Mouse (Mus musculus) left cerebral cortex, postnatal 25 days (tissue): ENCODE measurements around the gene Gm28308. TPM values are rescaled to one million over a fixed set of nuclear protein-coding genes. Genes with fewer than 3 reads are reported as not detected.

Source experiments
- DNase-seq, 2 experiments: peaks; one replicate each; pipeline ENCODE4 v3.0.0; 2022; ENCODE audit warnings: low spot score in 2 of 2, mixed read lengths in 1 of 2
- intact Hi-C: fragments of 180-260 bp; cut with DNase I; formaldehyde crosslinking; loops from one replicate; pipeline ENCODE4 v1.15.1; 2025
- total RNA-seq, 2 experiments: library from RNA; stranded (reverse); gene quantifications; 2 replicates each; pipeline ENCODE4 v1.2.3; 2021

Gene Gm28308
- total RNA-seq, 2 experiments from 2014 or later: not detected

- no peak for DNase-seq
- intact Hi-C loops: no loop called here
Measured at GRCm38 (mm10) chr6:52234428-52235140, 21.4 kb upstream of the Gm28308 start.

DNA sequence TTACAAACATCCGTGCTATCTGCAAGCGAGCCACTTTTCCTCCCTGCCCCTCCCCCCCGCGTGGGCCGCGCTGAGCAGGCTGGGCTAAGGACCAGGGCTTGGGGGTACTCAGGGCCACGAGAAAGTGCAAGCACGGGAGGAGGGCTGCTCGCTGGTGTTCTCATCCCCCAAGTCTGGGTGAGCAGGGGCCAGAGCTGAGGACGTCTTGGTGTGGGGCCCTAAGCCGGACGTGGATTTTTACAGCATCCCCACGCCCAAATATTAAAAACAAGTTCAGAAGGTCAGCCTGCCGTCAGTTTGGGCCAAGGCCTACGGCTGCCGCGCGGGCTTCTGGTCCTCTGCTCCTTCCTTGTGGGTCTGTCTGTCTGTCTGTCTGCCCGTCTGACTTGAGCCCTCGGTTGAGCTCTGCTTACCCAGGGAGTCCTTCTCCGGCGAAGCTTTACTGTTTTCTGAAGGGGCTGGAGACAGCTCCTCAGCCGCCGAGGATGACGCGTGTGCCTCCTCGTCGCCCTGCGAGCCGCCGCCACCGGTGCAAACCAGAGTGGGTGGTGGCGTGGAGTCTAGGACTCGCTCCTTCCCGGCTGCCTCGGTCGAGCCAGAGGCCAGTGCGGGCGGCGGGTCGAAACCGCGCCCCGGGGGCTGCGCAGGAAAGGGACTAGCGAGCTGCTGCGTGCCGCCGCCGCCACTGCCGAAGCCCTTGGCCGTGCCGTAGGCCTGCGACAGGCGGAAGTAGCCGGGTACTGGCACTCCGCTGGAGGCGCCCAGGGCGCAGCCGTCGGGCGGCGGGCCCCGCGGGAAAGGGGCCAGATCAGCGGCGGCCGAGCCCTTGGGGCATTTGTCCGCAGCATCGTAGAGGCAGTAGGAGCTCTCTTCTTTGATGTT is 20.6 kb upstream of the Gm28308 start:
- intact Hi-C loops: no loop called here
- no peak for DNase-seq

DNA sequence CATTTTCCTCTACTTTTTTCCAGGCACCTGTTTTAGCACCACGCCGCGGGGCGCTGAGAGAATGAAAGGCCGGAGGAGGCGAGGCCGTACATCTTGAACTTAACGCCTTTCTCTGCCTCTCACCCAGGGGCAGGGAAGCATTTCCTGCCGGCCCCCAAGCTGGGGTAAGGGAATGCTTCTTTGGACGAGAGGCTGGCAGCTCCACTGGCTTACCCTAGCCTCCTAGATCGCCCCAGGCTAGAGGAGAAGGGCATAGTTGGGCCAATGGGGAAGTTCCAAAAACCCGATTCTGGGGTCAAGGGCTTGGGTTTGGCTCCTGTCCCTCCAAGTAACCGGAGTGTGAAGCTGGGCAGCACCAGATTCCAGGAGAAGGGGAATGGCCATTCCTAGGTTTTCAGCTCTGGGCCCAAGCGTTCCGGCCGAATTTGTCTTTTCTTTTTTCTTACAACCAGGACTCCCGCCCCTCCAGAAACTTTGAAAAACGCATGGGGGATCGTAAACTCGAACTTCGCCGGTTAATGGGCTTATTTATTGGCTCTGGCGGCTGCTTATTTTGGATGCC is 19.9 kb upstream of the Gm28308 start:
- no peak for DNase-seq

DNA sequence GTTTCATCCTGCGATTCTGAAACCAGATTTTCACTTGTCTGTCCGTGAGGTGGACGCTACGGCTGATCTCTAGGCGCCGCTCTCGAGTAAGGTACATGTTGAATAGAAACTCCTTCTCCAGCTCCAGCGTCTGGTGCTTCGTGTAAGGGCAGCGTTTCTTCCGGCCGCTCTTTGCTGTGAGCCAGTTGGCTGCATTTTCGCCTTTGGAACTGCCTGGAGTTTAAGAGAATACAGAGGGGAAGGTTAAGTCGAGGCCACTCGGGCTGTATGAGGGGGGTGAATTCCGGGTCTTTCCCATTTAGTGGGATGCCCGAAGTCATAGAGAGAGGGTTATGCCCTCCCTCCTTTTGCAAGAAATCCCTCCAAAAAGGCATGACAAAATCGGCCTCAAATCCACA is 19.4 kb upstream of the Gm28308 start:
- intact Hi-C loops: no loop called here
- DNase-seq: no peak

More for the DNA sequence above, 19.9 kb upstream of the Gm28308 start:
- intact Hi-C loops: no loop called here

DNA sequence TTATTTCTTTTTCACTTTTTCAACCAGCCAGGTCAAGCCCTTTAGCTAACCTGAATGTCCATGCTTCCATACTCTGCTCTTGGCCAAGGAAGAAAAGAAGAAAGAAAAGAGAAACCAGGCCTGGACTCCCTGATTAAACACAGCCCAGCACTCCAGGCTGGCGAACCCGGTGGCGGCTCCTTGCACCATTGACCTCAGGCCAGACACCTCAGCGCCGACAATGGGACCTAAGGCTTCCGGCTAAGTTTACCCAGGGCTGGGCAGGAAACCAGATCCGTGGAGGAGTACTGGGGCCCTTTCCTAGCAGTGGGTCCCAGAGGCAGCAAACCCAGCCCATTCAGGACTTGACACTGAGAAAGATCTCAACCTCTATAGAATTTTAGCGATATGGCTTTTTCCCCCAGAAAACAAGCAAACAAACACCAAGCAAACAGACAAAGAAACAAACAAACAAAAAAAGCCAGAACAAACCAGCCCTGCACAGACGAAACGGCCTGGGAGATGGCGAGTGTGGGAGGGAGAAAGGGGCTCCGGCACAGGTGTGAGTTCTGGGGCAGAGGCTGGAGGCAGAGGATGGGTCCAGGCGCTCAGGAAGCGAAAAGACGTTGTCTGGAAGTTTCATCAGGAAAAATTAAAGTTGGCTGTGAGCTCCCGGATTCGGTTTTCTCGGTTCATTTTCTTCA is 18.9 kb upstream of the Gm28308 start:
- intact Hi-C loops: no loop called here

GRCm38 (mm10) chr6:52230516-52231165 is 17.5 kb upstream of the Gm28308 start, which contains the start of gene Hoxa9:
Hoxa9 (minus strand) TSS chr6:52231089.
- no peak for DNase-seq
- intact Hi-C loops: no loop called here

More for the DNA sequence above, 18.9 kb upstream of the Gm28308 start:
- no peak for DNase-seq

DNA sequence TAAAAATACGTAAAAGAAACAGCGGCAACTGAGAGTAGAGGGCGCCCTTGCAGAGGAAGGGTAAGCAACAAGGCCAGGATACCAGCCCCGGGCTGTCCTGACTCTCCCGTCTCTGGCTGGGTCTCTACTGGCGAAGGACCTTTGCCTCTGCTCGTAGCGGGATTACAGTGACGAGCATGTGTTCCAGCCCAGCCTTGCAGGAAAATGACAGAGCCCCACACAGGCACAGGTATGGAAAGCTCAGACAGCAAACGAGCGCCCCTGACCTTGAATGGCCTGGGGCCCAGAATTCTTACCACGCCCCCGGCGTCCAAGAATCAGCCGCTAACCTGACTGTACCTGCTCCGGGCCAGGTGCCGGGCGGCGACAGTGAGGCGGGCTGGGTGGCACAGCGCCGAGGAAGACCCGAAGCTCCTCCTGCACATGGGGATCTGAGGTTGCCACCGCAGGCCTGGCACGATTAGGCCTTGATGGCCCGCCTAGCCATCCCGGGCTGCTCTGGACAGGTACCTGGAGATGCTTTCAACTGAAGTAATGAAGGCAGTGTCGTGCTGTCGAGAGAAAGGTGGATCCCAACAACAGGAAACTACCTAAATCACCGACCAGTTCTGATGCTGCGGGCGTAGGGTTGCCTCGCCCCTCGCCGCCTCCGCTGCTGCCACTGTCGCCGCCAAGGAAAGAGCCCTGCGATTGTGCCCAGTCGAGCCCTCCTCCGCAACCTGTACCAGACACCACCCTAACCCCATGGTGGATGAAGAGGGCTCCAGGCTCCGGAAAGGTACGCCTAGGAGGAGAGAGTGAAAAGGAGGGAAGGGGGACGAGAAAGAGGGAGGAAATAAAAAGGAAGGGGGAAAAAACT is 16.6 kb upstream of the Gm28308 start:
- intact Hi-C loops: no loop called here
- DNase-seq: no peak

DNA sequence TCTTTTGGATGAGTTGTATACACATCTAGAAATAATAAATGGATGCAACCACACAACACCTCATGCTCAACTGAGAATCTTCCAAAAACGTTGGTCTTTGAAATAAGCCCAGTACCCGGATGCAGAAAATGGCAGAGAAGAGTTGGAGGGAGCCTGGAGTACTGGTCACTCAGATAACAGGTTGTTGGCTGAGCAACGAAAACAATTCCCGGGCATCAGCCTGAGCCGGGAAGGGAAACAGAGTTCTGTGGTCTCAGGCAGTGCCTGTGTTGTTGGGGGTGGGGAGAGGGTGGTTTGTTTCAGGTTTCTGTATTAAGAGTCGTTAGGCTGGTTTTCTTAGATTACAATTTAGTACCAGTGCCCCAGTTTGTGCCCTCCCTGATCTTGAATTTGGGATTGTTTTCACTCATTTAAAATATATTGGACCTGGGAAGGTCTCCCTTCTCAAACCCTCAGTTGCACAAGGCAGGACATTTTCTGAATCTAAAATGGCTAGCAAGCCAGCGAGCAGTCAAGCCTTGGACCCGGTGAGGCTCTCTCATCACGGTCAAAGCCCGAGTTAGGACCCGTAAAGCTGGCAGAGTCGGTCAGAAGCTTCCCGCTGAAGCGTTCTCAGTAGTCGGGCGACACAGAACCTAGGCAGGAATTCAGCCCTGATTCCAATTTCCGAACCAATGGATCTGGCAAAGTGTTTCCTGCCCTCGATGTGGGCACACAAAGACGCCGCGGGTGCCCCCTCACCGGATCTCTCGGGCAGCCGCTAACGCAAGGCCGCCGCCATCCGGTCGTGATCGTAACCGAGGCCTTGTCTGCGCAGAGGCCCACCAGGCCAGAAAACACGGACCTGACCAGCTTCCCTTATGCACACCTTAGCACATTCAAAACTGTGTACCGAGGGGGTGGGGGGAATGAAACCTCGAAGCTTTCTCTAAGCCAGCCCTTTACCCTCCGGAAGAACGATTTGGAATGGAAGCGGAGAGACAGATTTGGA is 15.6 kb upstream of the Gm28308 start:
- no peak for DNase-seq

GRCm38 (mm10) chr6:52227470-52228222 is 14.5 kb upstream of the Gm28308 start:
- intact Hi-C loops: no loop called here
- DNase-seq: no peak

More for the DNA sequence above, 15.6 kb upstream of the Gm28308 start:
- intact Hi-C loops: no loop called here

- no peak for DNase-seq
- intact Hi-C loops: no loop called here
Measured at GRCm38 (mm10) chr6:52226569-52227257, 13.6 kb upstream of the Gm28308 start.

GRCm38 (mm10) chr6:52225612-52226568 is 12.8 kb upstream of the Gm28308 start:
- DNase-seq: no peak
- intact Hi-C loops: no loop called here

GRCm38 (mm10) chr6:52224895-52225611 is 11.9 kb upstream of the Gm28308 start:
- no peak for DNase-seq

GRCm38 (mm10) chr6:52223939-52224760 is 11.0 kb upstream of the Gm28308 start:
- DNase-seq: no peak
- intact Hi-C loops: loop anchor here (5.0 kb wide), 2 partner anchors 842 to 1042 kb away; no protein-coding TSS in a partner anchor

More at GRCm38 (mm10) chr6:52224895-52225611, 11.9 kb upstream of the Gm28308 start:
- intact Hi-C loops: loop anchor here (5.0 kb wide), 2 partner anchors 843 to 1043 kb away; no protein-coding TSS in a partner anchor
